Mouse (Mus musculus): ENCODE measurements around the gene Ccdc177.

The Ccdc177 gene

DNA sequence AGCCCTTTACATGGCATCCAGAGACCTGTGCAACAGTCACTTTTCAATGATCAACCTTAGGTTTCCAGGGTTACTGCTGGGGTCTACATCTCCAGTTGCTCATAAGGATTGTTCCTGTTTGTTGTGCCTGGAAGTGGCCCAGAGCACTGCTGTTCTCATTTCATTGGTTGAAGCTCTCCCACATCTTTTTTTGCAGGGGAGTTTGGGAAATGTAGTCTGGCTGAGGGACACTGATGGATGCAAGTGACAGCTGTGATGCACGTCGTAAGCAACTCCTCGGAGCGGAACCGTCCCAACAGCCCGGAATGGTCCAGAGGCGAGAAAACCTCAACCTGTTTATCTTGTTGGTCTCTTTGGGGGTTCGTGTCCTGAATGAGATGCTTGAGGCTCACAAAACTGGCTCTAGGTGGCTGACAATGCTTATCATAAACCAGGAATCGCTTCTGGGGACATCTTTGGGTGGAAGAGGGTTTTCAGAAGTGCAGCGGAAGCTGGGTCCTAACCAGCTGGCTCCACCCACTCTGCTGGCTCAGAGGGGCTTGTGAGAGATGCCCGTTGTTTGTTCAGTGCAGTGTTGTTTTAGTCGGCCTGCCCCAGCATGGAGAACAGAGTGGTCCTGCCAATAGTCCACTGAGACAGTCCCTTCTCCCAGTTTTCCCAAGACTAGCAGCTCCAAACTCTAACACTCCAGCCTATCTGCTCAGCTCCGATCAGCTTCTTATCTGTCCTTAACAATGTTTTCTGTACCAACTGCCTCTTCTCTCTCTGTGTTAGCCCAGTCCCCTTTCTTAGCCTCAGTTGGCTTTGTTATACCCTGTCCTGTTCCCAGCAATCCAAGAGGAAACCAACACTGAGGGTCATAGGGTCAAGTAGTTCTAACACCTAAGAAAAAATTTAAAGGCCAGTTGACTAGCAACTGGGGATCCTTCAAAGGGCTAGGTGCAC is 25.7 kb downstream of the Ccdc177 start:
- no peak for DNase-seq

GRCm38 (mm10) chr12:80730567-80730966 is 29.9 kb downstream of the Ccdc177 start:
- peak; percentile 50 for DNase-seq

DNA sequence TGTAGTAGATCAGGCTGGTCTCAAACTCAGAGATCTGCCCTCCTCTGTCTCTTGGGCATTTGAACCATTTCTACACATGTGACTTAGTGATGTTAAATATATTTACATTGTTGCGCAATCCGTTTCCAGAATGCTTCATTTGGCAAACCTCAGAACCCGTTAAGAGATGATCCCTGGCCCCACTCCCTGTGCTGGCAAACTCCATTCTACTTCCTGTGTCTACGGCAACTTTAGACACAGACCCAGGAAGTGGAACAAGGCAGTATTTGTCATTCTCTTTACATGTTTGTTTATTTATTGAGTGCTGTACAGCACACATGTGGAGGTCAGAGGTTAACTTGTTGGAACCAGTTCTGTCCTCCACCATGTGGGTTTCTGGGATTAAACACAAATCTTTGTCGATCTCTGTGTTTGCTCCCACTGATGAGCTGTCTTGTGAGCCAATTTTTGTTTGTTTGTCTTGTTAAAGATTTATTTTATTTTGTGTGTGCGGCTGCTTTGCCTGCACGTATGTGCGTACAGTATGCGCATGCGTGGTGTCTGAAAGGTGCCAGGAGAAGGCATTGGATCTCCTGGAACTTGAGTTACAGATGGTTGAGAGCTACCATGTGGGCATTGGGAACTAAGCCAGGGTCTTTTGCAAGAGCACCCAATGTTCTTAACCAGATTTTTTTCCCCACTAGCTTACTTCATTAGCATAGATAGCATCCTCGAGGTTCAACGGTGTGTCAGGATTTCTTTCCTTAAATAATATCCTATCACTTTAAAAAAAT is 30.5 kb downstream of the Ccdc177 start:
- DNase-seq, result no peak

DNA sequence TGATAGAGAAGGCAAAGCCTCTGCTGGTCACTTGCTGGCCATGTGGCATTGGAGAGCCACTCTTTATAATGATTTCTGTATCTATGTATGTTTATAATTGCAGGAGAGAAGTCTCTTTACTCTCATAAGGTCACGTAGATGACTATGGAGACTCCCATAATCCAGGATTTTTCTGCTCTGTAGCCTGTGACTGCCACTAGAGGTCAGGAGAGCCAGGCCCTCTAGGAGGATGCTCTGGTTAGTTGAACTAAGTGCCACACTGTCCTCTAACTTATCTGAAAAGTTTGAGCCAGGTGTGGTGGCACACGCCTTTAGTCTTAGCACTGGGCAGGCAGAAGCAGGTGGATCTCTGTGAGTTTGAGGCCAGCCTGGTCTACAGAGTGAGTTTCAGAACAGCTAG is 31.7 kb downstream of the Ccdc177 start:
- DNase-seq, result no peak

DNA sequence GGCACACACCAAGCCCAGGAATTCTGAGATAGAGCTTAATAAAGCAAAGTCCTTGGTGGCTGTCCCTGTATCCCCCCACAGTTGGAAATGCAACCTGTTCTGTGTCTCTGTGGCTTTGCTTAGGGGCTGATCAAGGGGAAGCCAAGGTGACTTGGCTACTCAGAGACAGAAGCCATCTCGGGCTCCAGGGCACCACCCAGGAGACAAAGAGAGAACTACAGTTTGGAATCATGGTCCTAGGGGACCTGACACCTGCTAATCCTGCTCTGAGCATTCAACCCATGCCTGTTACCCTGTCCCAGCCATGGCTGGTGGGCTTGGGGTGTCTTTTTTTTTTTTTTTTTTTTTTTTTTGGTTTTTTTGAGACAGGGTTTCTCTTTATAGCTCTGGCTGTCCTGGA is 32.3 kb downstream of the Ccdc177 start:
- DNase-seq, result no peak

DNA sequence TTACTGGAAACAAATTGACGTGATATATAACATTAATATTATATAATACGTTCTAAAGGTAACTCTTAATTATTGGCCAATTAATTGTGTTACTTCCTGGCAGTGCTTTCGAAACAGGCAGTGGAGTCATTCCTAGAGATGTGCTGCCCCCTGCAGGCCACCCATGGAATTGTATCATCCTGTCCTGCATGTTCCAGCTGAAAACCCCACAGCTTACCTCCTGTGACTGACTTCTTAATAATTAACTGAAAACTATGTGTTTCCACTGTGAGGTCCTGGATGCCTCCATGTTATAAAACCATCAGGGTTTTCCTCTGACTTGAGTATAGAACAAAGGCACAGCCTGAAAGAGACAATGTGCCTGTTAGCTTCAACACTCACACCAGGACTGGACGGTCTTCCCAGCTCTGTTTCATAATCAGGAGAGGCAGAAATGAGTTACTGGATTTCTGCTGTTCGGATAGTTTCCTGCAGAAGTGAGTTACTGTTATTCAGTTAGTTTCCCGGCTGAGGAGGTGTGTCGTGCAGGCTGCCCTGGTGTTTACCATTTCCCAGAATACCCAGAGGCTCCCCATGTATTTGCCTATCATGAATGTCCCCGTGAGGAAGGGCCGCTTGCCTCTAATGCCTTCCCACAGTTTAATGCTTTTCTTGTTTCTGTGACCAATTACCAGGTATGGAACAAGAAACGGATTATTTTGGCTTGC is 35.5 kb downstream of the Ccdc177 start:
- DNase-seq, result peak; percentile 82

DNA sequence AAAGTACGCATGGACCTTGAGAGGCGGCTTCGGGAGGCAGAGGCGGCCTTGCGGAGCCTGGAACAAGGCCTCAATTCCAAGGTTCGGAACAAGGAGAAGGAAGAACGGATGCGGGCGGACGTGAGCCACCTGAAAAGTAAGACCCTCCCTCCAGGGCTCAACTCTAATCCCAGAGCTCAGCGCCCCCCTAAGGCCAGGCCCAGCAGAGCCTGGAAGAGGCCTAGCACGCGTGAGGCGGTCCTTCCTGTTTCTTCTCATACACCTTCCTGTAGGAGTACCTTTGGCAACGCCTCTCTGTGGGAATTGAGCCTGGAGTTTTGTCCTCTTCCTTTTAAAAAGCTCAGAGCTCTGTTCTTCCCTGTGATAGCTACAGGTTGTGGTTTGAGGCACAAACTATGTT is 39.0 kb downstream of the Ccdc177 start:
- no peak for DNase-seq

GRCm38 (mm10) chr12:80720507-80720906 is 40.0 kb downstream of the Ccdc177 start:
- DNase-seq, result no peak

DNA sequence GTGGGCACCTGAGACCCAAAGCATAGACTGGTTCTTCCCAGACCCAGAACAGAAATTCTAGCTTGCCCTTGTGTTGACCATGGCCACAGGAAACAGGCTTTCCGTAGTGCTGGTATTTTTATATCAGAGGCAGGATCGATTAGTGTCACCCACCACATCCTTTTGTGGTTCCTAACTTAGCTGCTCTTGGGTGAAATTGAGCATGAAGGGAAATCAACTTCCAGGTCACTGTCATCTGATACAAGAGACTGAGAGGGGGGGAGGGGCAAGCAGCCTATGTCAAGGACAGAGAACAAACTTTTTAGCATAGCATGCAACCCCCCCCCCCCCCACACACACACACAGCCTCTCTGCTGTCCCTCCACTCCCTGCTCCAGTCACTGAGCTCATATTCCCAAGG is 41.3 kb downstream of the Ccdc177 start:
- DNase-seq, result no peak

- no peak for DNase-seq
Measured at GRCm38 (mm10) chr12:80715915-80716314, 44.6 kb downstream of the Ccdc177 start.

DNA sequence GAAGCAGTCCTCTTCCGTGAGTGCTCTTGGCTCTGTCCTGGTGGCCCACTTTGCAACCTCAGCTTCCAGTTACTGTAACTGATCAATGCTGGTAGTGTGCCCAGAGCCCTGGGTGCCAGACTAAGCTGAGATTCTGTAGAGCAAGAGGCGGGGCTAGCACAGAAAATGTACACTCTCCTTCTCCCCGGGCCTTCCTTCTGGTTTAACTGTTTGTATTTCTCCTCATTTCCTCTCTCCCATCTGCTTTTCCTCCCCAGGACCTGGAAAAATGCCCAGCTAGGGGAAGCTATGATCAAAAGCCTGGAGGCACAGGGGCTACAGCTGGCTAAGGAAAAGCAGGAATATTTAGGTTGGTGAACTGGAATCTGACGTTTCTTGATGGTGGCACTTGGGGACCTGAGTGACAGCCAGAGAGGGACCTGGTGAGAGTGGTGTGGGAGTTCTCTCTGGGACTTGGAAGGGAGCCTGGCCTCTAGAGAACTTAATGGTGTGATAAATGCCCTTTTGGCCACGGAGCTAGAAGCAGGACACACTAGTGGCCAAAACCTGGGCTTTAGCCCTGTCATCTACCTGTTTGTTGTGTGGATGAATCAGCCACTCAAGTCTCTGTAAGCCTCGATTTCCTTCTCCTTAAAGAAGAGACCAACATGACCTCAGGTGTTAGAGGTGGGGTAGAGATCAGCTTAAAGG is 53.4 kb downstream of the Ccdc177 start:
- peak; percentile 37 for DNase-seq

- DNase-seq, result no peak
Measured at GRCm38 (mm10) chr12:80706208-80706914, 54.1 kb downstream of the Ccdc177 start.
